Mouse (Mus musculus) ES-Bruce4 (cell line): ENCODE results near the gene Fcgr4. TPM values are rescaled to one million over a fixed set of nuclear protein-coding genes. Genes with fewer than 3 reads are reported as not detected.

ENCODE experiments used
- H3K27ac ChIP-seq: 2 replicates; pipeline ENCODE4 v1.5.1; 2012; ENCODE audit warnings: low read length, inconsistent platforms; ENCODE audit not compliant: insufficient read depth
- H3K27me3 ChIP-seq: 2 replicates; pipeline ENCODE4 v1.6.1; 2012; ENCODE audit warnings: mild to moderate bottlenecking, low read length, inconsistent platforms; ENCODE audit not compliant: control insufficient read depth, poor library complexity, insufficient read depth, severe bottlenecking
- H3K36me3 ChIP-seq: 2 replicates; pipeline ENCODE4 v1.6.1; 2012; ENCODE audit warnings: inconsistent platforms, mild to moderate bottlenecking, low read length, moderate library complexity; ENCODE audit not compliant: control insufficient read depth, poor library complexity, insufficient read depth, severe bottlenecking
- H3K4me1 ChIP-seq: one replicate; pipeline ENCODE4 v1.8.1; 2011; ENCODE audit warnings: low read length; ENCODE audit not compliant: control insufficient read depth, insufficient read depth
- H3K4me3 ChIP-seq: 2 replicates; pipeline ENCODE4 v1.5.1; 2011; ENCODE audit warnings: low read depth, mild to moderate bottlenecking, low read length
- H3K9ac ChIP-seq: 2 replicates; pipeline ENCODE4 v1.6.1; 2012; ENCODE audit warnings: low read depth, mild to moderate bottlenecking, inconsistent platforms; ENCODE audit not compliant: poor library complexity, severe bottlenecking
- H3K9me3 ChIP-seq: replicated peaks from 2 replicates; pipeline ENCODE4 v1.6.1; 2012; ENCODE audit warnings: mild to moderate bottlenecking, low read length, inconsistent platforms; ENCODE audit not compliant: control insufficient read depth, poor library complexity, insufficient read depth, severe bottlenecking
- CTCF ChIP-seq: IDR thresholded peaks from one replicate; pipeline ENCODE4 v1.8.1; 2011; ENCODE audit warnings: low read depth, low read length
- EP300 ChIP-seq: IDR thresholded peaks from 2 replicates; pipeline ENCODE4 v1.6.1; 2011; ENCODE audit warnings: low read depth, low read length; ENCODE audit not compliant: insufficient read depth
- POLR2A ChIP-seq: IDR thresholded peaks from one replicate; pipeline ENCODE4 v1.8.1; 2011; ENCODE audit warnings: low read length; ENCODE audit not compliant: insufficient read depth
- polyA plus RNA-seq: library from polyadenylated mRNA; stranded (reverse); fragments of >200 nt; gene quantifications from 2 replicates; pipeline ENCODE4 v1.2.4, GENCODE M21; 2011; ENCODE audit warnings: low read depth; ENCODE audit not compliant: missing spikeins, insufficient read depth, insufficient read length

Gene Fcgr4
- polyA plus RNA-seq, 1 experiment: not detected

GRCm38 (mm10) chr1:171033756-171034155 lies 15.0 kb downstream of the Fcgr4 start:
- H3K36me3 ChIP-seq: no peaks in the 10 kb centered on the region
- no peaks in the 10 kb centered on the region for H3K9me3 ChIP-seq
- H3K4me1 ChIP-seq: no peaks in the 10 kb centered on the region
- no peak overlapping the region for H3K27ac ChIP-seq
- peak overlapping the region; percentile 80 for H3K4me3 ChIP-seq
- TF ChIP-seq POLR2A (no peak), EP300 (peak; percentile 67)
- H3K9ac ChIP-seq: peak overlapping the region; percentile 33
- H3K27me3 ChIP-seq: no peaks in the 10 kb centered on the region

- Histone ChIP-seq H3K36me3 (no peaks in the 10 kb centered on the region), H3K27ac (no peak overlapping the region), H3K9me3 (no peaks in the 10 kb centered on the region), H3K9ac (0 out of 2 replicates have a peak overlapping the region, but pooled peaks have one; percentile 47), H3K4me1 (no peaks in the 10 kb centered on the region), H3K27me3 (no peaks in the 10 kb centered on the region), H3K4me3 (peak overlapping the region; percentile 60)
- TF ChIP-seq POLR2A: no peak
- TF ChIP-seq CTCF: no peak
- TF ChIP-seq EP300: no peak
Measured at GRCm38 (mm10) chr1:171034201-171034600, 15.5 kb downstream of the Fcgr4 start.

GRCm38 (mm10) chr1:171035611-171036010 lies 16.9 kb downstream of the Fcgr4 start:
- H3K27ac ChIP-seq: no peak overlapping the region
- H3K36me3 ChIP-seq: no peaks in the 10 kb centered on the region
- TF ChIP-seq EP300: no peak
- TF ChIP-seq CTCF: no peak
- TF ChIP-seq POLR2A: no peak
- no peak overlapping the region for H3K4me3 ChIP-seq
- H3K9me3 ChIP-seq: no peaks in the 10 kb centered on the region
- H3K9ac ChIP-seq: no peak overlapping the region
- H3K4me1 ChIP-seq: no peaks in the 10 kb centered on the region
- H3K27me3 ChIP-seq: no peaks in the 10 kb centered on the region

GRCm38 (mm10) chr1:171036550-171037324 lies 18.0 kb downstream of the Fcgr4 start:
- Histone ChIP-seq H3K27ac (no peak overlapping the region; the same call in 1 of the 2 replicates), H3K27me3 (no peaks in the 10 kb centered on the region), H3K36me3 (no peaks in the 10 kb centered on the region), H3K9me3 (no peaks in the 10 kb centered on the region), H3K9ac (peak overlapping the region; percentile 99), H3K4me1 (no peaks in the 10 kb centered on the region), H3K4me3 (peak overlapping the region; percentile 63)
- TF ChIP-seq POLR2A (no peak), EP300 (no peak), CTCF (no peak)

GRCm38 (mm10) chr1:171037861-171038721 lies 19.4 kb downstream of the Fcgr4 start:
- TF ChIP-seq CTCF: no peak
- no peak for TF ChIP-seq EP300
- no peak for TF ChIP-seq POLR2A
- Histone ChIP-seq H3K4me3 (peak overlapping the region; percentile 100), H3K9me3 (no peaks in the 10 kb centered on the region), H3K9ac (peak overlapping the region; percentile 99), H3K4me1 (no peaks in the 10 kb centered on the region), H3K27me3 (no peaks in the 10 kb centered on the region), H3K27ac (no peak overlapping the region), H3K36me3 (no peaks in the 10 kb centered on the region)

GRCm38 (mm10) chr1:171039135-171039534 lies 20.4 kb downstream of the Fcgr4 start:
- no peaks in the 10 kb centered on the region for H3K36me3 ChIP-seq
- no peak overlapping the region for H3K4me3 ChIP-seq
- no peaks in the 10 kb centered on the region for H3K4me1 ChIP-seq
- TF ChIP-seq EP300 (no peak), POLR2A (no peak), CTCF (no peak)
- no peak overlapping the region for H3K27ac ChIP-seq
- H3K9ac ChIP-seq: no peak overlapping the region
- no peaks in the 10 kb centered on the region for H3K27me3 ChIP-seq
- H3K9me3 ChIP-seq: no peaks in the 10 kb centered on the region
